Mouse (Mus musculus) ES-Bruce4 (cell line): ENCODE results near the gene Hdgfl2.

Experiments used
- CTCF ChIP-seq: IDR thresholded peaks from one replicate; pipeline ENCODE4 v1.8.1; 2011; ENCODE audit warnings: low read depth, low read length
- EP300 ChIP-seq: IDR thresholded peaks from 2 replicates; pipeline ENCODE4 v1.6.1; 2011; ENCODE audit warnings: low read depth, low read length; ENCODE audit not compliant: insufficient read depth
- POLR2A ChIP-seq: IDR thresholded peaks from one replicate; pipeline ENCODE4 v1.8.1; 2011; ENCODE audit warnings: low read length; ENCODE audit not compliant: insufficient read depth

GRCm38 (mm10) chr17:56092312-56092711 is 12.9 kb downstream of the Hdgfl2 start:
- TF ChIP-seq EP300 (no peak), POLR2A (no peak), CTCF (no peak)
